Mouse (Mus musculus) midbrain, embryonic 13.5 days (tissue): ENCODE measurements around the gene Iscu. TPM values are rescaled to one million over a fixed set of nuclear protein-coding genes. Genes with fewer than 3 reads are reported as not detected.
"Not testable (repeated sequence)": the region's sequence is repeated elsewhere in the genome, so short reads cannot be mapped to it uniquely, and the experiment has no call there.

ENCODE experiments used
- ATAC-seq: fragments of 200-750 bp; cut with Nextera tagmentation; 2 replicates; pipeline ENCODE4 v1.8.0; 2017; ENCODE audit warnings: mild to moderate bottlenecking, moderate TSS enrichment, moderate library complexity
- H3K27ac ChIP-seq: fragments of 300-500 bp; sonication (generic); 2 replicates; pipeline ENCODE4 v1.5.1; 2015; ENCODE audit warnings: inconsistent platforms, mild to moderate bottlenecking, moderate library complexity
- H3K27me3 ChIP-seq: fragments of 300-500 bp; sonication (generic); 2 replicates; pipeline ENCODE4 v1.6.1; 2015; ENCODE audit warnings: mild to moderate bottlenecking, inconsistent platforms
- H3K36me3 ChIP-seq: fragments of 300-500 bp; sonication (generic); 2 replicates; pipeline ENCODE4 v1.6.1; 2015; ENCODE audit warnings: mild to moderate bottlenecking, inconsistent platforms
- H3K4me1 ChIP-seq: fragments of 300-500 bp; sonication (generic); replicated peaks from 2 replicates; pipeline ENCODE4 v1.6.1; 2015; ENCODE audit warnings: inconsistent platforms
- H3K4me2 ChIP-seq: fragments of 300-500 bp; sonication (generic); replicated peaks from 2 replicates; pipeline ENCODE4 v1.6.1; 2015; ENCODE audit warnings: moderate library complexity, mild to moderate bottlenecking, inconsistent platforms
- H3K4me3 ChIP-seq: fragments of 300-500 bp; sonication (generic); replicated peaks from 2 replicates; pipeline ENCODE4 v1.5.1; 2015; ENCODE audit warnings: mild to moderate bottlenecking, inconsistent platforms
- H3K9ac ChIP-seq: fragments of 300-500 bp; sonication (generic); replicated peaks from 2 replicates; pipeline ENCODE4 v1.6.1; 2015; ENCODE audit warnings: mild to moderate bottlenecking, inconsistent platforms
- H3K9me3 ChIP-seq: fragments of 300-500 bp; sonication (generic); 2 replicates; pipeline ENCODE4 v1.6.1; 2016; ENCODE audit warnings: mild to moderate bottlenecking, inconsistent platforms
- WGBS: fragments of 180-500 bp; shearing (Covaris S2); methylation state at CpG from one replicate; pipeline ENCODE4 v1.1.7; 2015; 5-methylcytosine and 5-hydroxymethylcytosine counted together
- polyA plus RNA-seq: library from polyadenylated mRNA; unstranded; fragments of >200 nt; fragmentation: Nextera tagmentation; extraction: Ambion mirVana; gene quantifications from 2 replicates; pipeline ENCODE4 v1.2.1, GENCODE M21; 2015

The Iscu gene
- polyA plus RNA-seq, 1 experiment from 2014 or later = 93.0 TPM

GRCm38 (mm10) chr5:113780763-113781162, 8.2 kb downstream of the Iscu start:
- Histone ChIP-seq H3K4me2 (no peak overlapping the region), H3K9ac (no peak overlapping the region), H3K27ac (no peak overlapping the region), H3K4me1 (no peaks in the 10 kb centered on the region), H3K4me3 (no peak overlapping the region), H3K9me3 (no peaks in the 10 kb centered on the region), H3K27me3 (peaks cover 21% of the 10 kb centered on the region), H3K36me3 (peaks cover 31% of the 10 kb centered on the region)
- 90% methylated on average over 5 of the region's 5 CpGs for WGBS
- no peak for ATAC-seq

DNA sequence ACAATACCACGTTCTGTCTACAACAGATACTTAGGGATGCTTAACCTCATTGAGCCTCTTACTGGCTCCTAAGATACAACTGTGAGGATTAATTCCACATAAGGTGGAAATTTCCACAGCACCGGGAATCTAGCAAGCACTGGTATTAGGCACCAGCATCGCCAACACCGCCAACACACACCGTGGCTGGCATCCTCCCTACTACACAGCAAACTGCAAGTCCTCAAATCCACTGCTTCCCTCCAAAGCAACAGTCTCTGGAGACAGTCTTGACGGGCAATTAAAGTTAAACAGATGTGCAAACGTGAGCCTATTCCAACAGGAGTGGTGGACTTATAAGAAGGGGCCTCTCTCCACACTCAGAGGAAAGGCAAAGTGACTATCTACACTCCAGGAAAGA, 8.7 kb downstream of the Iscu start:
- Histone ChIP-seq H3K9ac (no peak overlapping the region), H3K27ac (no peak overlapping the region), H3K4me1 (no peaks in the 10 kb centered on the region), H3K27me3 (peaks cover 21% of the 10 kb centered on the region), H3K4me2 (no peak overlapping the region), H3K4me3 (no peak overlapping the region), H3K36me3 (peaks cover 26% of the 10 kb centered on the region), H3K9me3 (no peaks in the 10 kb centered on the region)
- no peak for ATAC-seq
- 85% methylated on average over 7 of the region's 7 CpGs for whole genome bisulfite sequencing

GRCm38 (mm10) chr5:113781875-113782274, 9.3 kb downstream of the Iscu start:
- Histone ChIP-seq H3K9ac (no peak overlapping the region), H3K4me3 (no peak overlapping the region), H3K36me3 (peaks cover 20% of the 10 kb centered on the region), H3K4me2 (no peak overlapping the region), H3K27me3 (peaks cover 21% of the 10 kb centered on the region), H3K4me1 (no peaks in the 10 kb centered on the region), H3K27ac (no peak overlapping the region), H3K9me3 (no peaks in the 10 kb centered on the region)
- ATAC-seq = no peak
- WGBS = 84% methylated on average over 7 of the region's 7 CpGs

DNA sequence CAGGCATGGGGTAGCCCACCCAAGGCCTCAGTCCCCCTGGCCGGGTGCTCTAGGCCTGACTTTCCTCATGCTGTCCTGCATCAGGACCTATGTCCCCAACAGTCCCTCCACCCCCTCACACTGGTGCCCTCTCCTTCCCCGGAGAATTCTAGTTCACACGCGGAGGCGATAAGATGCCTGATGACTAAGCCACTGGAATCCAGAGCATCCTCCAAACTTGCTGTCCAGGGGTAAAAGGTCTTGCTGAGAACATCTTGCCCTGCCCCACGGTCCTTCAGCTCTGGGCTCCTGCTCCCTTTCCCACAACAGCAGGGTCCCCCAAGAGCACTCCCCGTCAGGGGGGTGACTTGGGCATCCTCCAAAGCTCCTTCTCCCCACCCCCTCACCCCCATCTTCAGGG, 10.1 kb downstream of the Iscu start:
- Histone ChIP-seq H3K4me3 (no peak overlapping the region), H3K9ac (no peak overlapping the region), H3K4me1 (no peaks in the 10 kb centered on the region), H3K9me3 (no peaks in the 10 kb centered on the region), H3K27ac (no peak overlapping the region), H3K36me3 (peaks cover 13% of the 10 kb centered on the region), H3K4me2 (no peak overlapping the region), H3K27me3 (peaks cover 21% of the 10 kb centered on the region)
- ATAC-seq = no peak
- WGBS = 87% methylated on average over 7 of the region's 7 CpGs

DNA sequence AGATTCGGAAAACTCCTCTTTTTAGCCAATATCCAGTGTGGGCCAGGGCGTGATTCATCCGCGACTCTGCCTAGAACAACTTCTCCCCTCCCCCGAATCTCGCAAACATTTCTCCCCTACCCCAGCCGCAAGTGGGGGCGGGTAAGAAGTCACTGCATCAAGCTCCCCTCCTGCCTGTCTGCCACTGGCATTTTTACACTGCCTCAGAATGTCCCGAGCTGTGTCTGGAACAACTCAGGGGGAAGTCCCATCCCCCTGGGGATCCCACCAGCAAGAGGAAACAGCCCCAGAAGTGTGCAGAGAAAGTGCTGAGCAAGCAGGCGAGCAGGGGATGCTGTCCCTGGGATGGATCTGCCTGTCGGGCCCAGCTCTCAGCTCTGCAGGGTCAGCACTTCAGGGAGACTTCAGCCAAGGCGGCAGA, 11.0 kb downstream of the Iscu start:
- H3K27me3 ChIP-seq = peaks cover 21% of the 10 kb centered on the region
- H3K36me3 ChIP-seq = peaks cover 6% of the 10 kb centered on the region
- H3K9ac ChIP-seq = no peak overlapping the region
- H3K27ac ChIP-seq = no peak overlapping the region
- H3K9me3 ChIP-seq = no peaks in the 10 kb centered on the region
- no peak overlapping the region for H3K4me3 ChIP-seq
- H3K4me2 ChIP-seq = no peak overlapping the region
- ATAC-seq = no peak
- WGBS = 28% methylated on average over 12 of the region's 12 CpGs
- H3K4me1 ChIP-seq = no peaks in the 10 kb centered on the region

GRCm38 (mm10) chr5:113784104-113784503, 11.6 kb downstream of the Iscu start:
- not testable (repeated sequence) for H3K9me3 ChIP-seq, ATAC-seq, H3K4me1 ChIP-seq, H3K9ac ChIP-seq, H3K27ac ChIP-seq, H3K4me2 ChIP-seq, H3K4me3 ChIP-seq, H3K36me3 ChIP-seq
- peaks cover 21% of the 10 kb centered on the region for H3K27me3 ChIP-seq
- 31% methylated on average over 3 of the region's 3 CpGs for WGBS

- Histone ChIP-seq H3K4me1 (no peaks in the 10 kb centered on the region), H3K27ac (no peak overlapping the region), H3K9me3 (no peaks in the 10 kb centered on the region), H3K4me2 (no peak overlapping the region), H3K9ac (no peak overlapping the region), H3K36me3 (no peaks in the 10 kb centered on the region), H3K27me3 (peaks cover 21% of the 10 kb centered on the region), H3K4me3 (no peak overlapping the region)
- ATAC-seq = no peak
- WGBS = 86% methylated on average over 5 of the region's 5 CpGs
Observed at GRCm38 (mm10) chr5:113786985-113787384, 14.4 kb downstream of the Iscu start.

GRCm38 (mm10) chr5:113788645-113789044, 16.1 kb downstream of the Iscu start:
- WGBS = 54% methylated on average over 6 of the region's 6 CpGs
- Histone ChIP-seq H3K27ac (no peak overlapping the region), H3K4me1 (no peaks in the 10 kb centered on the region), H3K4me2 (no peak overlapping the region), H3K36me3 (no peaks in the 10 kb centered on the region), H3K9ac (no peak overlapping the region), H3K4me3 (no peak overlapping the region), H3K9me3 (no peaks in the 10 kb centered on the region), H3K27me3 (peaks cover 10% of the 10 kb centered on the region)
- no peak for ATAC-seq

DNA sequence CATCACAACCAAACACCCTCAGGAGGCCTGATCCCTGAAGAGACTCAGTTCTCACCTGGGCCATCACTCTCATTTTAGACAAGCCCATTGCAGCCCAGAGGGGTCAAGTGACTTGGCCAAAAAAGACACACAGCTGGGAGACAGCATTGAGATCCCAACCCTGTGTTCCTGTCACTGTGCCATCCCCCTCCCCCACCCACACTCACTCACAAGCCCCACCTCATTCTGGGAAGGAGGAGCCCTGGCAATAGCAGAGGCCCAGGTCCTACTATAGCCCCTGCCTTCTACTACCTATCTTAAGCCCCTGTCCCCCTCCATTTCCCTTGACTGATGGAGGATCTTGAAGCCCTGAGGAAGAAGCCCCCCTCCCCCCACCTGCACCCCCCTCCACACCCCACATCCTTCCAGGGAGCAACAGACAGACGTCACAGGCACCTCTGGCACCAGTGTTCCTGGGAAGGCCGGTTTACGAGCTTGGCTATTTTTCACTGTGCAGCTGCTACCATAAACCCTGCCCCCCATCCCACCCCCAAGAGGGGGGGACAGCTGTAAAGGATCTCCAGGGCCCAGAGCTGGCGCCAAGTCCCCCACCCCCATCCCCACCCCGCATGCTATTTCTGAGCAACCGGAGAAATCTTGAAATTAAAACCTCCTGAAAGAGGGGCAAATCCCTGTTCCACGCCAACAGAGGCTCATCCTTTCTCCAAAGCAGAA, 16.7 kb downstream of the Iscu start:
- Histone ChIP-seq H3K9ac (no peak overlapping the region), H3K4me3 (no peak overlapping the region), H3K4me2 (no peak overlapping the region), H3K27ac (no peak overlapping the region), H3K36me3 (no peaks in the 10 kb centered on the region), H3K27me3 (peaks cover 5% of the 10 kb centered on the region; the same call in 1 of the 2 replicates), H3K4me1 (no peaks in the 10 kb centered on the region), H3K9me3 (no peaks in the 10 kb centered on the region)
- no peak for ATAC-seq
- WGBS = 51% methylated on average over 7 of the region's 7 CpGs

GRCm38 (mm10) chr5:113790453-113791196, 18.1 kb downstream of the Iscu start:
- no peak for ATAC-seq
- H3K9ac ChIP-seq = no peak overlapping the region

GRCm38 (mm10) chr5:113791197-113792095, 18.9 kb downstream of the Iscu start:
- Histone ChIP-seq H3K27ac (no peak overlapping the region), H3K9ac (no peak overlapping the region), H3K4me3 (no peak overlapping the region), H3K36me3 (no peaks in the 10 kb centered on the region), H3K27me3 (no peaks in the 10 kb centered on the region), H3K4me1 (peaks cover 2% of the 10 kb centered on the region), H3K9me3 (no peaks in the 10 kb centered on the region), H3K4me2 (no peak overlapping the region)
- no peak for ATAC-seq
- WGBS = 88% methylated on average over 16 of the region's 16 CpGs

More at GRCm38 (mm10) chr5:113790453-113791196, 18.1 kb downstream of the Iscu start:
- Histone ChIP-seq H3K4me2 (no peak overlapping the region), H3K27ac (no peak overlapping the region), H3K36me3 (no peaks in the 10 kb centered on the region), H3K27me3 (no peaks in the 10 kb centered on the region), H3K9me3 (no peaks in the 10 kb centered on the region), H3K4me1 (no peaks in the 10 kb centered on the region), H3K4me3 (no peak overlapping the region)
- 78% methylated on average over 11 of the region's 11 CpGs for WGBS
